Mouse (Mus musculus) heart, embryonic 15.5 days (tissue): ENCODE measurements around the gene 6430548M08Rik. TPM values are rescaled to one million over a fixed set of nuclear protein-coding genes. Genes with fewer than 3 reads are reported as not detected.

ENCODE experiments used
- ATAC-seq: fragments of 200-750 bp; cut with Nextera tagmentation; replicated peaks from 2 replicates; pipeline ENCODE4 v1.8.0; 2017; ENCODE audit warnings: low read depth, moderate TSS enrichment; ENCODE audit not compliant: insufficient number of reproducible peaks, insufficient read depth, low FRiP score
- H3K27ac ChIP-seq: fragments of 300-500 bp; sonication (generic); 2 replicates; pipeline ENCODE4 v1.5.1; 2015; ENCODE audit warnings: mild to moderate bottlenecking, inconsistent platforms
- H3K27me3 ChIP-seq: fragments of 300-500 bp; sonication (generic); 2 replicates; pipeline ENCODE4 v1.6.1; 2015; ENCODE audit warnings: inconsistent platforms
- H3K36me3 ChIP-seq: fragments of 300-500 bp; sonication (generic); 2 replicates; pipeline ENCODE4 v1.6.1; 2015; ENCODE audit warnings: mild to moderate bottlenecking, inconsistent platforms
- H3K4me1 ChIP-seq: fragments of 300-500 bp; sonication (generic); replicated peaks from 2 replicates; pipeline ENCODE4 v1.6.1; 2015; ENCODE audit warnings: inconsistent platforms
- H3K4me2 ChIP-seq: fragments of 300-500 bp; sonication (generic); 2 replicates; pipeline ENCODE4 v1.6.1; 2015; ENCODE audit warnings: inconsistent platforms, mild to moderate bottlenecking, moderate library complexity
- H3K4me3 ChIP-seq: fragments of 300-500 bp; sonication (generic); 2 replicates; pipeline ENCODE4 v1.5.1; 2015; ENCODE audit warnings: mild to moderate bottlenecking, inconsistent platforms
- H3K9ac ChIP-seq: fragments of 300-500 bp; sonication (generic); 2 replicates; pipeline ENCODE4 v1.6.1; 2015; ENCODE audit warnings: mild to moderate bottlenecking, inconsistent platforms
- H3K9me3 ChIP-seq: fragments of 300-500 bp; sonication (generic); replicated peaks from 2 replicates; pipeline ENCODE4 v1.6.1; 2016; ENCODE audit warnings: inconsistent platforms
- WGBS: fragments of 180-500 bp; shearing (Covaris S2); methylation state at CpG from one replicate; pipeline ENCODE4 v1.1.7; 2015; ENCODE audit warnings: mixed read lengths; 5-methylcytosine and 5-hydroxymethylcytosine counted together
- polyA plus RNA-seq: library from polyadenylated mRNA; unstranded; fragments of >200 nt; fragmentation: Nextera tagmentation; extraction: Ambion mirVana; gene quantifications from 2 replicates; pipeline ENCODE4 v1.2.1, GENCODE M21; 2015

6430548M08Rik gene
- polyA plus RNA-seq, 1 experiment from 2014 or later = 6.6 TPM

- no peaks in the 10 kb centered on the region for H3K9me3 ChIP-seq
- H3K27me3 ChIP-seq = 0 out of 2 replicates have a peak, but pooled peaks cover 4% of the 10 kb centered on the region
- H3K9ac ChIP-seq = no peak overlapping the region
- H3K27ac ChIP-seq = no peak overlapping the region
- ATAC-seq = no peak
- H3K4me2 ChIP-seq = no peak overlapping the region
- H3K4me1 ChIP-seq = 0 out of 2 replicates have a peak, but pooled peaks cover under 1% of the 10 kb centered on the region
- H3K36me3 ChIP-seq = peaks cover 63% of the 10 kb centered on the region
- WGBS = 93% methylated on average over 8 of the region's 8 CpGs
- no peak overlapping the region for H3K4me3 ChIP-seq
Measured at GRCm38 (mm10) chr8:120083261-120083660, 30.7 kb upstream of the 6430548M08Rik start.

GRCm38 (mm10) chr8:120084783-120085182, 29.2 kb upstream of the 6430548M08Rik start:
- WGBS = 79% methylated on average over 8 of the region's 8 CpGs
- H3K9ac ChIP-seq = no peak overlapping the region
- no peak overlapping the region for H3K27ac ChIP-seq
- no peak for ATAC-seq
- H3K9me3 ChIP-seq = no peaks in the 10 kb centered on the region
- H3K4me1 ChIP-seq = no peaks in the 10 kb centered on the region
- no peak overlapping the region for H3K4me2 ChIP-seq
- no peaks in the 10 kb centered on the region for H3K27me3 ChIP-seq
- H3K36me3 ChIP-seq = peaks cover 63% of the 10 kb centered on the region
- no peak overlapping the region for H3K4me3 ChIP-seq

GRCm38 (mm10) chr8:120089511-120089910, 24.4 kb upstream of the 6430548M08Rik start:
- 76% methylated on average over 7 of the region's 7 CpGs for WGBS
- no peak overlapping the region for H3K4me2 ChIP-seq
- peaks cover 69% of the 10 kb centered on the region for H3K36me3 ChIP-seq

GRCm38 (mm10) chr8:120091032-120091431, 22.9 kb upstream of the 6430548M08Rik start:
- no peak for ATAC-seq
- Histone ChIP-seq H3K4me1 (no peaks in the 10 kb centered on the region), H3K9ac (no peak overlapping the region), H3K36me3 (peaks cover 54% of the 10 kb centered on the region), H3K4me2 (no peak overlapping the region), H3K9me3 (no peaks in the 10 kb centered on the region), H3K27me3 (no peaks in the 10 kb centered on the region), H3K27ac (no peak overlapping the region), H3K4me3 (no peak overlapping the region)
- 96% methylated on average over 2 of the region's 3 CpGs for WGBS

More at GRCm38 (mm10) chr8:120089511-120089910, 24.4 kb upstream of the 6430548M08Rik start:
- no peak overlapping the region for H3K27ac ChIP-seq
- H3K4me1 ChIP-seq = no peaks in the 10 kb centered on the region
- H3K4me3 ChIP-seq = no peak overlapping the region
- ATAC-seq = no peak
- no peaks in the 10 kb centered on the region for H3K27me3 ChIP-seq
- no peak overlapping the region for H3K9ac ChIP-seq
- H3K9me3 ChIP-seq = no peaks in the 10 kb centered on the region

- Histone ChIP-seq H3K4me3 (no peak overlapping the region), H3K27ac (no peak overlapping the region), H3K27me3 (no peaks in the 10 kb centered on the region), H3K36me3 (peaks cover 34% of the 10 kb centered on the region), H3K4me1 (no peaks in the 10 kb centered on the region), H3K9ac (no peak overlapping the region), H3K9me3 (no peaks in the 10 kb centered on the region), H3K4me2 (no peak overlapping the region)
- no peak for ATAC-seq
- whole genome bisulfite sequencing = 94% methylated on average over 3 of the region's 3 CpGs
Measured at GRCm38 (mm10) chr8:120093103-120093502, 20.8 kb upstream of the 6430548M08Rik start.

GRCm38 (mm10) chr8:120094801-120095200, 19.2 kb upstream of the 6430548M08Rik start:
- 83% methylated on average over 10 of the region's 10 CpGs for WGBS
- Histone ChIP-seq H3K4me3 (no peak overlapping the region), H3K4me1 (peaks cover 3% of the 10 kb centered on the region), H3K9me3 (no peaks in the 10 kb centered on the region), H3K9ac (no peak overlapping the region), H3K27ac (no peak overlapping the region), H3K27me3 (no peaks in the 10 kb centered on the region), H3K36me3 (peaks cover 34% of the 10 kb centered on the region), H3K4me2 (no peak overlapping the region)
- ATAC-seq = no peak

- WGBS = 74% methylated on average over 2 of the region's 2 CpGs
- H3K27me3 ChIP-seq = no peaks in the 10 kb centered on the region
- H3K27ac ChIP-seq = no peak overlapping the region
- no peak overlapping the region for H3K4me2 ChIP-seq
- no peak overlapping the region for H3K9ac ChIP-seq
- peaks cover 11% of the 10 kb centered on the region for H3K4me1 ChIP-seq
- no peak overlapping the region for H3K4me3 ChIP-seq
- peaks cover 19% of the 10 kb centered on the region for H3K36me3 ChIP-seq
- ATAC-seq = no peak
- no peaks in the 10 kb centered on the region for H3K9me3 ChIP-seq
Measured at GRCm38 (mm10) chr8:120096486-120096885, 17.5 kb upstream of the 6430548M08Rik start.

GRCm38 (mm10) chr8:120100388-120101067, 13.4 kb upstream of the 6430548M08Rik start:
- Histone ChIP-seq H3K4me3 (peak overlapping the region; percentile 74), H3K9ac (peak overlapping the region; percentile 82), H3K4me2 (peak overlapping the region; percentile 66), H3K27me3 (no peaks in the 10 kb centered on the region), H3K36me3 (no peaks in the 10 kb centered on the region), H3K4me1 (peaks cover 33% of the 10 kb centered on the region), H3K9me3 (no peaks in the 10 kb centered on the region), H3K27ac (peak overlapping the region; percentile 93)
- 3% methylated on average over 25 of the region's 25 CpGs for WGBS
- no peak; the same call in 1 of the 2 replicates for ATAC-seq

- Histone ChIP-seq H3K27me3 (no peaks in the 10 kb centered on the region), H3K9me3 (no peaks in the 10 kb centered on the region), H3K4me2 (peak within 1 kb of the TSS; percentile 66), H3K27ac (peak within 1 kb of the TSS; percentile 93), H3K4me3 (peak within 1 kb of the TSS; percentile 74), H3K9ac (peak within 1 kb of the TSS; percentile 82), H3K36me3 (no peaks in the 10 kb centered on the region), H3K4me1 (peaks cover 37% of the 10 kb centered on the region)
- ATAC-seq = peak; percentile 76
- under 1% methylated on average over 88 of the region's 88 CpGs for WGBS
Measured at GRCm38 (mm10) chr8:120101068-120101972, 12.6 kb upstream of the 6430548M08Rik start, which contains the start of gene Zdhhc7. TSS of gene Zdhhc7 (minus strand) at chr8:120101482.

GRCm38 (mm10) chr8:120103916-120104315, 10.0 kb upstream of the 6430548M08Rik start:
- Histone ChIP-seq H3K4me3 (no peak overlapping the region), H3K36me3 (no peaks in the 10 kb centered on the region), H3K27ac (peak overlapping the region; percentile 21), H3K9me3 (no peaks in the 10 kb centered on the region), H3K9ac (no peak overlapping the region), H3K4me2 (no peak overlapping the region), H3K4me1 (peaks cover 42% of the 10 kb centered on the region), H3K27me3 (no peaks in the 10 kb centered on the region)
- 75% methylated on average over 9 of the region's 9 CpGs for WGBS
- ATAC-seq = no peak

- no peak overlapping the region for H3K4me2 ChIP-seq
- H3K4me3 ChIP-seq = no peak overlapping the region
- WGBS = 54% methylated on average over 9 of the region's 9 CpGs
- 0 out of 2 replicates have a peak, but pooled peaks have one; percentile 20 for ATAC-seq
- peak overlapping the region; percentile 21 for H3K27ac ChIP-seq
- H3K36me3 ChIP-seq = no peaks in the 10 kb centered on the region
- H3K27me3 ChIP-seq = no peaks in the 10 kb centered on the region
- no peak overlapping the region for H3K9ac ChIP-seq
- H3K4me1 ChIP-seq = peaks cover 40% of the 10 kb centered on the region
- no peaks in the 10 kb centered on the region for H3K9me3 ChIP-seq
Measured at GRCm38 (mm10) chr8:120104721-120105272, 9.2 kb upstream of the 6430548M08Rik start.
